Mouse (Mus musculus): Measurements from ENCODE around the gene Gm8246. TPM values are rescaled to one million over a fixed set of nuclear protein-coding genes. Genes with fewer than 3 reads are reported as not detected.

Gm8246 gene
- under 1 TPM in 1 of 2 experiments, not detected in 1; 0.20 TPM for polyA plus RNA-seq (2017; shearing (Covaris generic))

DNA sequence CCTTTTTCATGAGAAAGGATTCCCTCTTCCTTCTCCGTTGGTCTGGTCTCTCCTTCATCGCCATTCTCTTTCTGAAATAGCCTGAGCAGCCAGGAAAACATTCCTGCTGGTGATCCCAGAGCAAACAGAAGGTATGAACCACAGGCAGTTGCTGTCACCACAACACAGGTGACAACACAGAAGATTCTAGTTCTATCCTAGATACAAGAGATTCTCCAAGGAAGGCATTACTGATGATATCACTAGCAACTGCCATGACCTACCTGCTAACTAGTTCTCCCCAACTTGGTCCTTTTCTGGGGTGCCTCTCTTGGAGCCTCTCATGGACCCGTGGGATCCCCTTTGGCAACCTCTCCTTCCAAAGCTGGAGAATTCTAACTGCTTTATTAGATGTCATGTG lies at the start of gene Gm8246:
TSS of gene Gm8246 (minus strand) at position 101 of the 400 bp plus-strand sequence.

DNA sequence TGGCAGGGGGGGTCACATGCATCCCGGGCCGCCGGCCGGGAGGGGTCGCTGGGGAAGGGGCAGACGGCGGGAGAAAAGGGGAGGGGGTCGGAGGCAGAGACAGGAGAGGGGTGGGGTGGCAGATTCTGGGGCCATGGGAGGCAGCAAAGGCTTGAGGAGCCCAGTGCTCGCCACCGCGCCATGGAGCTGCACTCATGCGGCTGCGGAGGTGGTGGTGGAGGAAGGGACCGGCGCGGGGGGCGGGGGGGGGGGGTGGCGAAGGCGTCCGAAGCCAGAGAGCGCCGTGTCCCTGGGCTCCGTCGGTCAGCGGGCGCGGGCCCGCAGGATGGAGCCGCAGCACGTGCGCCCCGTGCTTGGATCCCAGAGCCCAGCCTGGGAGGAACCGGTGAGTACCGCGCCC lies 23.7 kb upstream of the Gm8246 start, which contains the start of gene Gm3488:
TSS of gene Gm3488 (plus strand) at position 301 of the 400 bp plus-strand sequence.

DNA sequence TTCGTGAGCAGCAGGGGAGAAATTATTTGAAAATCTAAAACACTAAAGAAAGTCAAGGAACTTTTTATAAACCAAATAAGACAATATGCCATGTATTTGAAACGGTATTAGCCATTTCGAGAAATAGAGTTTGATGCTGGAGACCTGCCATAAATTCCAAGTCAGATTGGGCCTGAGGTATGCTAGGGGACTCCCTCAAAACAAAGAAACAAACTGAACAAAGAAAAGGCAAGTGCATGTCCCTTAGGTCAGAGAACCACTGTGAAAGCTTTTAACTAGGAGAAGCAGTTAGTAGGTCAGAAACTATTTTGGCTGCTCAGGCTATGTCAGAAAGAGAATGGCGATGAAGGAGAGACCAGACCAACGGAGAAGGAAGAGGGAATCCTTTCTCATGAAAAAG lies 6.3 kb upstream of the Gm8246 start, which contains the start of gene Gm3187:
TSS of gene Gm3187 (plus strand) at position 301 of the 400 bp plus-strand sequence.

GRCm38 (mm10) chr14:5455367-5455766 lies 22.3 kb downstream of the Gm8246 start, which contains the start of gene Gm3194:
Gm3194 (minus strand) TSS chr14:5455467.

Other genes starting within 250 kb of the Gm8246 start
- gene Gm3526, start 217.2 kb downstream of the Gm8246 start, polyA plus RNA-seq (2017; shearing (Covaris generic)): not detected
- not detected for gene Gm3542, start 142.9 kb downstream of the Gm8246 start, polyA plus RNA-seq (2017; shearing (Covaris generic))
- 10 to 100 TPM in 1 of 2 experiments, not detected in 1; 12.7 TPM for gene Gm3500, start 88.8 kb downstream of the Gm8246 start, polyA plus RNA-seq (2017; shearing (Covaris generic))
- 1 to 10 TPM in 1 of 2 experiments, under 1 TPM in 1; 0.95 to 2.3 TPM for gene Gm3194, start 22.4 kb downstream of the Gm8246 start, polyA plus RNA-seq (2017; shearing (Covaris generic))
- gene Gm3187, start 6.4 kb upstream of the Gm8246 start, polyA plus RNA-seq (2017; shearing (Covaris generic)): not detected
- gene Gm3488, start 23.8 kb upstream of the Gm8246 start, polyA plus RNA-seq (2017; shearing (Covaris generic)): 10 to 100 TPM in 1 of 2 experiments, 1 to 10 TPM in 1; 1.6 to 10.8 TPM
- under 1 TPM; 0.18 to 0.21 TPM for gene Gm3532, start 60.7 kb upstream of the Gm8246 start, polyA plus RNA-seq (2017; shearing (Covaris generic))
- gene Gm8265, start 155.2 kb upstream of the Gm8246 start, polyA plus RNA-seq (2017; shearing (Covaris generic)): not detected
- not detected for gene Gm9603, start 209.6 kb upstream of the Gm8246 start, polyA plus RNA-seq (2017; shearing (Covaris generic))